Mouse (Mus musculus): ENCODE data around the gene Rps12-ps3. TPM values are rescaled to one million over a fixed set of nuclear protein-coding genes. Genes with fewer than 3 reads are reported as not detected.
A peak's percentile ranks its signal among the peaks of the same experiment; 100 is the strongest.

The Rps12-ps3 gene
- polyA plus RNA-seq, 1 experiment from 2014 or later = 5.0 TPM

- Histone ChIP-seq H3K36me3 (ENCODE audit: control insufficient read depth, insufficient read depth, low read length) (no peaks in the 10 kb centered on the region), H3K9ac (replicated peaks; ENCODE audit: low read depth, low read length) (peak overlapping the region; percentile 82), H3K27ac (ENCODE audit: low read depth, low read length) (peak overlapping the region; percentile 93), H3K4me3 (ENCODE audit: low read depth, low read length) (peak overlapping the region; percentile 87), H3K4me1 (ENCODE audit: control insufficient read depth, insufficient read depth, low read length) (peaks cover 24% of the 10 kb centered on the region), H3K4me2 (ENCODE audit: low read depth, low read length) (peak overlapping the region; percentile 100), H3K27me3 (ENCODE audit: control insufficient read depth, insufficient read depth, low read length) (no peaks in the 10 kb centered on the region), H3K9me3 (ENCODE audit: control insufficient read depth, low read length) (no peaks in the 10 kb centered on the region)
- WGBS = under 1% methylated on average over 11 of the region's 11 CpGs
- no peak; the same call in 1 of the 2 replicates for ATAC-seq (ENCODE audit: low read depth)
Measured at GRCm38 (mm10) chr19:59346325-59346724, 24.2 kb downstream of the Rps12-ps3 start.

GRCm38 (mm10) chr19:59349329-59349960 lies 27.4 kb downstream of the Rps12-ps3 start:
- H3K4me1 ChIP-seq (ENCODE audit: control insufficient read depth, insufficient read depth, low read length) = peaks cover under 1% of the 10 kb centered on the region; the same call in 1 of the 2 replicates
- no peak overlapping the region for H3K27ac ChIP-seq (ENCODE audit: low read depth, low read length)
- H3K4me2 ChIP-seq (ENCODE audit: low read depth, low read length) = no peak overlapping the region
- H3K27me3 ChIP-seq (ENCODE audit: control insufficient read depth, insufficient read depth, low read length) = no peaks in the 10 kb centered on the region
- H3K9me3 ChIP-seq (ENCODE audit: control insufficient read depth, low read length) = no peaks in the 10 kb centered on the region
- WGBS = 92% methylated on average over 6 of the region's 6 CpGs
- no peaks in the 10 kb centered on the region for H3K36me3 ChIP-seq (ENCODE audit: control insufficient read depth, insufficient read depth, low read length)
- H3K4me3 ChIP-seq (ENCODE audit: low read depth, low read length) = no peak overlapping the region
- ATAC-seq (ENCODE audit: low read depth) = no peak
- no peak overlapping the region for H3K9ac ChIP-seq (replicated peaks; ENCODE audit: low read depth, low read length)

GRCm38 (mm10) chr19:59350273-59350903 lies 28.3 kb downstream of the Rps12-ps3 start:
- Histone ChIP-seq H3K4me1 (ENCODE audit: control insufficient read depth, insufficient read depth, low read length) (no peaks in the 10 kb centered on the region), H3K27me3 (ENCODE audit: control insufficient read depth, insufficient read depth, low read length) (no peaks in the 10 kb centered on the region), H3K4me3 (ENCODE audit: low read depth, low read length) (no peak overlapping the region), H3K36me3 (ENCODE audit: control insufficient read depth, insufficient read depth, low read length) (no peaks in the 10 kb centered on the region), H3K27ac (ENCODE audit: low read depth, low read length) (no peak overlapping the region), H3K9me3 (ENCODE audit: control insufficient read depth, low read length) (no peaks in the 10 kb centered on the region), H3K9ac (replicated peaks; ENCODE audit: low read depth, low read length) (no peak overlapping the region), H3K4me2 (ENCODE audit: low read depth, low read length) (no peak overlapping the region)
- WGBS = 91% methylated on average over 7 of the region's 7 CpGs
- no peak for ATAC-seq (ENCODE audit: low read depth)

DNA sequence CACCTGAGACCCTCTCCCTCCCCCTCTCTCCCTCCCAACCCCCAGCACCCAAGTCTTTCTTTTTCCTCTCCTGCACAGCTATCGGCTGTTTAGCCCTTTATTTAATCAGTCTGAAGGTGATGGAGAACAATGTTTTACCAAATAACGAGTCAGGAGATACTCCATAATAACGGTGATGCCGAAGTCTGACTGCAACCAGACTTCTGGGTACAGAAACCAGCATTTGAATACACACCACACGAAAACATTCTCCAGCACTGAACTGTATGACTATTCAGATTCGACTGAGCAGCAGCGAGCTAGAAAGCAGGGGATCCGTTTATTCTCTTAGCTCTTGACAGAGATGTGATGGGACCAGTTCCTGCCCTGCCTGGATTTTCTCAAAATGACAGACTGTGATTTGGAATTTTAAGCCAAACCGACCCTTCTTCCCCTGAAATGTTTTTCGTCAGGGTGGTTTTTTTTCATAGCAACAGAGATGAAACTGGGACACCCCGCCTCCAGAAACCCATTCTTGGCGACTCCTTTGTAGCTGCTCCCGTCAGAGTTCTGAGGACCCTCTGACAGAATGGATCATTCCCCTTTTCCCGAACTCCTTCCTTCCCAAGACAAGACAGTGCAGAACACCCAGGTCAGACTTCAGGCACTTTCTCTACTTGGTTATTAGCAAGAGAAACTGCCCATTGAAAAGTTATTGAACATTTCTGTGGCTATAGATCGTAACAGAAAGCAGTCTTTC lies 29.2 kb downstream of the Rps12-ps3 start:
- Histone ChIP-seq H3K4me3 (ENCODE audit: low read depth, low read length) (no peak overlapping the region), H3K36me3 (ENCODE audit: control insufficient read depth, insufficient read depth, low read length) (no peaks in the 10 kb centered on the region), H3K9me3 (ENCODE audit: control insufficient read depth, low read length) (no peaks in the 10 kb centered on the region), H3K27me3 (ENCODE audit: control insufficient read depth, insufficient read depth, low read length) (no peaks in the 10 kb centered on the region), H3K9ac (replicated peaks; ENCODE audit: low read depth, low read length) (no peak overlapping the region), H3K4me2 (ENCODE audit: low read depth, low read length) (no peak overlapping the region), H3K27ac (ENCODE audit: low read depth, low read length) (no peak overlapping the region), H3K4me1 (ENCODE audit: control insufficient read depth, insufficient read depth, low read length) (no peaks in the 10 kb centered on the region)
- ATAC-seq (ENCODE audit: low read depth) = no peak
- 77% methylated on average over 15 of the region's 15 CpGs for WGBS

DNA sequence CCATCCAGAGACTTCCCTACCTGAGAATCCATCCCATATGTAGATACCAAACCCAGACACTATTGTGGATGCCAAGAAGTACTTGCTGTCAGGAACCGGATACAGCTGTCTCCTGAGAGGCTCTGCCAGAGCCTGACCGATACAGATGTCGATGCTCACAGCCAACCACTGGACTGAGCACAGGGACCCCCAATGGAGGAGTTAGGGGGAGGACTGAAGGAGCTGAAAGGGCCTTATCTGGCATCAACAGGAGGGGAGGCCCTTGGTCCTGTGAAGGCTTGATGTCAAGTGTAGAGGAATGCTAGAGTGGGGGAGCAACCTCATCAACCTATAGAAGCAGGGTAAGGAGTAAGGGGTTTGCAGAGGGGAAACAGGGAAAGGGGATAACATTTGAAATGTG lies 30.7 kb downstream of the Rps12-ps3 start:
- H3K9ac ChIP-seq (replicated peaks; ENCODE audit: low read depth, low read length) = no peak overlapping the region
- no peak overlapping the region for H3K27ac ChIP-seq (ENCODE audit: low read depth, low read length)
- no peaks in the 10 kb centered on the region for H3K36me3 ChIP-seq (ENCODE audit: control insufficient read depth, insufficient read depth, low read length)
- WGBS = 77% methylated on average over 3 of the region's 3 CpGs
- no peak overlapping the region for H3K4me2 ChIP-seq (ENCODE audit: low read depth, low read length)
- H3K4me3 ChIP-seq (ENCODE audit: low read depth, low read length) = no peak overlapping the region
- no peaks in the 10 kb centered on the region for H3K27me3 ChIP-seq (ENCODE audit: control insufficient read depth, insufficient read depth, low read length)
- H3K9me3 ChIP-seq (ENCODE audit: control insufficient read depth, low read length) = no peaks in the 10 kb centered on the region
- H3K4me1 ChIP-seq (ENCODE audit: control insufficient read depth, insufficient read depth, low read length) = no peaks in the 10 kb centered on the region
- ATAC-seq (ENCODE audit: low read depth) = no peak

GRCm38 (mm10) chr19:59354906-59355305 lies 32.8 kb downstream of the Rps12-ps3 start:
- H3K27me3 ChIP-seq (ENCODE audit: control insufficient read depth, insufficient read depth, low read length) = no peaks in the 10 kb centered on the region
- 65% methylated on average over 2 of the region's 2 CpGs for WGBS
- H3K9me3 ChIP-seq (ENCODE audit: control insufficient read depth, low read length) = no peaks in the 10 kb centered on the region
- no peaks in the 10 kb centered on the region for H3K36me3 ChIP-seq (ENCODE audit: control insufficient read depth, insufficient read depth, low read length)
- ATAC-seq (ENCODE audit: low read depth) = no peak
- H3K27ac ChIP-seq (ENCODE audit: low read depth, low read length) = no peak overlapping the region
- H3K4me2 ChIP-seq (ENCODE audit: low read depth, low read length) = no peak overlapping the region
- no peak overlapping the region for H3K4me3 ChIP-seq (ENCODE audit: low read depth, low read length)
- no peaks in the 10 kb centered on the region for H3K4me1 ChIP-seq (ENCODE audit: control insufficient read depth, insufficient read depth, low read length)
- no peak overlapping the region for H3K9ac ChIP-seq (replicated peaks; ENCODE audit: low read depth, low read length)

DNA sequence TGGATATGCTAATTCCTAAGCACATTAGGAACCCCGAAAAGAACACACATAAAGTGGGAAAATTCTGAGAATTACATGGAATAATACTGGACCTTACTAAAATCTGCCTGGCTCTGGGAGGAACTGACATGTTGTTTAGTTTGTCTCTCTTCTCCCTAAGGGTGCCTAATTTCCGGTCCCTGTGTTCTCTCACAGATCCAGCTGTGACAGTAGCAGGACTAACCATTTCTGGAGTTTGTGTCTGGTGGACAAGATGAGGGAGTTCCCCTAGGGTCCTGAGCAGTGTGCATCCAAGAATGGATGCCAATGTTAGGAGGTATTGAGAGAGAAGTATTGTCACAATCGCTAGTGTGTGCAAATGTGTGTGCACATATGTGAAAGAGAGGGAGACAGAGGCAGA lies 34.3 kb downstream of the Rps12-ps3 start:
- Histone ChIP-seq H3K4me1 (ENCODE audit: control insufficient read depth, insufficient read depth, low read length) (no peaks in the 10 kb centered on the region), H3K36me3 (ENCODE audit: control insufficient read depth, insufficient read depth, low read length) (no peaks in the 10 kb centered on the region), H3K27me3 (ENCODE audit: control insufficient read depth, insufficient read depth, low read length) (no peaks in the 10 kb centered on the region), H3K4me3 (ENCODE audit: low read depth, low read length) (no peak overlapping the region), H3K9ac (replicated peaks; ENCODE audit: low read depth, low read length) (no peak overlapping the region), H3K4me2 (ENCODE audit: low read depth, low read length) (no peak overlapping the region), H3K27ac (ENCODE audit: low read depth, low read length) (no peak overlapping the region), H3K9me3 (ENCODE audit: control insufficient read depth, low read length) (no peaks in the 10 kb centered on the region)
- 92% methylated on average over 3 of the region's 3 CpGs for WGBS
- ATAC-seq (ENCODE audit: low read depth) = no peak

- WGBS = 83% methylated on average over 14 of the region's 14 CpGs
- H3K9ac ChIP-seq (replicated peaks; ENCODE audit: low read depth, low read length) = no peak overlapping the region
- H3K4me1 ChIP-seq (ENCODE audit: control insufficient read depth, insufficient read depth, low read length) = no peaks in the 10 kb centered on the region
- H3K27me3 ChIP-seq (ENCODE audit: control insufficient read depth, insufficient read depth, low read length) = no peaks in the 10 kb centered on the region
- no peak overlapping the region for H3K4me2 ChIP-seq (ENCODE audit: low read depth, low read length)
- no peak for ATAC-seq (ENCODE audit: low read depth)
- no peak overlapping the region for H3K4me3 ChIP-seq (ENCODE audit: low read depth, low read length)
- no peak overlapping the region for H3K27ac ChIP-seq (ENCODE audit: low read depth, low read length)
- H3K9me3 ChIP-seq (ENCODE audit: control insufficient read depth, low read length) = no peaks in the 10 kb centered on the region
- H3K36me3 ChIP-seq (ENCODE audit: control insufficient read depth, insufficient read depth, low read length) = no peaks in the 10 kb centered on the region
Measured at GRCm38 (mm10) chr19:59356843-59357595, 34.9 kb downstream of the Rps12-ps3 start.

Data from neural tube, embryonic 14.5 days (tissue).